Mouse (Mus musculus) testis, adult 2 months (tissue): Measurements from ENCODE around the gene Tbc1d1.

ENCODE experiments used
- CTCF ChIP-seq: fragments of 200-500 bp; IDR thresholded peaks from 2 replicates; pipeline ENCODE4 v1.5.1; 2012; ENCODE audit warnings: low read depth, mild to moderate bottlenecking, inconsistent platforms, low read length, moderate library complexity; ENCODE audit not compliant: control insufficient read depth, insufficient read depth, insufficient replicate concordance
- POLR2A ChIP-seq: fragments of 200-500 bp; IDR thresholded peaks from 2 replicates; pipeline ENCODE4 v1.6.1; 2012; ENCODE audit warnings: low read depth, mild to moderate bottlenecking, inconsistent platforms, low read length, moderate library complexity; ENCODE audit not compliant: control insufficient read depth

GRCm38 (mm10) chr5:64183712-64184111 lies 27.6 kb downstream of the Tbc1d1 start:
- TF ChIP-seq POLR2A (no peak), CTCF (no peak)
